ENCODE assay signal across 20 mouse cellular contexts in the genomic region with DNA sequence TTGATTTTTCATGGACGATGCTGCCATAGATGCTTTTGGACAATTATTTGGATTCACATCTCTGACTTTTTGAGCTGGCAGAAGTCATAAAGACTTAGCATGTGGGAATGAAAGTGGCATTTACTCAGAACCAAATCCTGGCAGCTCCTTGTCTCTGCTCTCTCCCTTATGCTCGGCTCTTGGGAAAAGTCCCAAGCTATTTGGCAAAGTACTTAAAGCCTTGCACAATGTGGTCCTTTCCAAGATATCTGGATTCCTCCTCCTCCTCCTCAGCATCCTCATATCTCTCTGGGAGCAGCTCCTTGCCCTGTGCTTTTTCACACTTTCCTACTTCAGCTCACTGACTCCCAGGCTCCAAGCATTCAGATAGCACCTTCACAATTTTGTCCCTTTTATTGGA.
DNase-seq lines count a peak whose midpoint lies in the region; ATAC-seq and TF ChIP-seq lines count a peak whose summit lies in the region.
"Had no signal": no experiment of that assay in that cellular context is flagged by ENCODE, and none has a peak within 500 bp of the region (broad histone marks: within the 10 kb centered on the region; RNA-seq: fewer than 3 reads in every experiment).

No protein-coding gene starts in this region.

- no peaks in the 10 kb centered on the region for H3K4me1 ChIP-seq in forebrain, embryonic 15.5 days
- no peaks in the 10 kb centered on the region for H3K4me1 ChIP-seq in forebrain, embryonic 11.5 days (replicated peaks; ENCODE audit: control insufficient read depth, insufficient read depth, low read length)
- H3K4me1 ChIP-seq: kidney, embryonic 15.5 days; limb, embryonic 12.5 days; liver, embryonic 12.5 days; neural tube, embryonic 15.5 days had no signal

- H3K27me3 ChIP-seq in forebrain, embryonic 15.5 days: no peaks in the 10 kb centered on the region
- no peaks in the 10 kb centered on the region for H3K27me3 ChIP-seq in forebrain, embryonic 11.5 days (ENCODE audit: control insufficient read depth, insufficient read depth, low read length)
- H3K27me3 ChIP-seq: CH12.LX; kidney, embryonic 15.5 days; limb, embryonic 12.5 days; liver, embryonic 12.5 days; neural tube, embryonic 15.5 days had no signal

- no peak overlapping the region for H3K4me3 ChIP-seq in forebrain, embryonic 15.5 days
- H3K4me3 ChIP-seq in forebrain, embryonic 11.5 days (ENCODE audit: low read depth, low read length): no peak overlapping the region
- H3K4me3 ChIP-seq: kidney, embryonic 15.5 days; limb, embryonic 12.5 days; liver, embryonic 12.5 days; neural tube, embryonic 15.5 days had no signal

- intact Hi-C loops in left cerebral cortex, postnatal 14 days (cut with DNase I): loop anchor here (10.0 kb wide), 1 partner anchor 308 kb away; no protein-coding TSS in a partner anchor

- H3K4me2 ChIP-seq in forebrain, embryonic 15.5 days (replicated peaks): no peak overlapping the region
- no peak overlapping the region for H3K4me2 ChIP-seq in forebrain, embryonic 11.5 days (ENCODE audit: low read depth, low read length, severe bottlenecking)
- H3K4me2 ChIP-seq: kidney, embryonic 15.5 days; limb, embryonic 12.5 days; liver, embryonic 12.5 days; neural tube, embryonic 15.5 days had no signal

- ATAC-seq in forebrain, embryonic 15.5 days (replicated peaks): peak; percentile 51; the same call in 1 of the 2 replicates
- no peak for ATAC-seq in forebrain, embryonic 11.5 days (replicated peaks; ENCODE audit: low FRiP score)
- ATAC-seq: hindbrain, embryonic 16.5 days; intestine, embryonic 16.5 days; liver, embryonic 12.5 days; midbrain, embryonic 16.5 days had no signal

- no peaks in the 10 kb centered on the region for H3K9me3 ChIP-seq in forebrain, embryonic 15.5 days
- no peaks in the 10 kb centered on the region for H3K9me3 ChIP-seq in forebrain, embryonic 11.5 days (ENCODE audit: control insufficient read depth, low read length)
- H3K9me3 ChIP-seq: kidney, embryonic 15.5 days; limb, embryonic 12.5 days; liver, embryonic 12.5 days; neural tube, embryonic 15.5 days had no signal

- 77% methylated on average over 2 of the region's 2 CpGs for WGBS in forebrain, embryonic 15.5 days
- 92% methylated on average over 2 of the region's 2 CpGs for WGBS in forebrain, embryonic 11.5 days

- H3K27ac ChIP-seq in forebrain, embryonic 15.5 days (replicated peaks): 0 out of 2 replicates have a peak overlapping the region, but pooled peaks have one; percentile 34
- H3K27ac ChIP-seq in forebrain, embryonic 11.5 days (ENCODE audit: low read depth, low read length): no peak overlapping the region
- H3K27ac ChIP-seq: kidney, embryonic 15.5 days; limb, embryonic 12.5 days; liver, embryonic 12.5 days; neural tube, embryonic 15.5 days had no signal

- no peak for TF ChIP-seq POLR2A in brain, embryonic 14.5 days (IDR thresholded peaks at IDR 0.05; ENCODE audit: borderline replicate concordance, extremely low read depth, insufficient read depth, insufficient read length, poor library complexity, severe bottlenecking)

- H3K9ac ChIP-seq in forebrain, embryonic 15.5 days (replicated peaks): no peak overlapping the region
- H3K9ac ChIP-seq in forebrain, embryonic 11.5 days (ENCODE audit: low read length): no peak overlapping the region
- H3K9ac ChIP-seq: kidney, embryonic 15.5 days; limb, embryonic 12.5 days; liver, embryonic 12.5 days; neural tube, embryonic 15.5 days had no signal

- DNase-seq in forebrain, embryonic 11.5 days (ENCODE audit: low spot score): no peak
- peak; percentile 29 to 40 for DNase-seq in layer of hippocampus, adult 8-10 months (ENCODE audit: low spot score in 2 of 2)
- no peak for DNase-seq in layer of hippocampus, postnatal 10 days (ENCODE audit: low spot score in 2 of 2)
- DNase-seq in brain, embryonic 14.5 days (ENCODE audit: low read depth): peak; percentile 65
- peak; percentile 19 to 35 for DNase-seq in left cerebral cortex, postnatal 14 days (ENCODE audit: low spot score in 2 of 2)
- no peak for DNase-seq in yolk sac, embryonic 10.5 days (ENCODE audit: low spot score)
- DNase-seq: adrenal gland, postnatal 14 days; cerebellum, adult 18-20 months; heart, postnatal 4 days; lung, adult 2 months; thymus, postnatal 25 days had no signal

- TF ChIP-seq CTCF in brain, embryonic 14.5 days (IDR thresholded peaks at IDR 0.05; ENCODE audit: borderline replicate concordance, extremely low read depth, insufficient read depth, insufficient read length): no peak

- H3K36me3 ChIP-seq in forebrain, embryonic 15.5 days: no peaks in the 10 kb centered on the region
- H3K36me3 ChIP-seq in forebrain, embryonic 11.5 days (ENCODE audit: control insufficient read depth, insufficient read depth, low read length): no peaks in the 10 kb centered on the region
- H3K36me3 ChIP-seq: kidney, embryonic 15.5 days; limb, embryonic 12.5 days; liver, embryonic 12.5 days; neural tube, embryonic 15.5 days had no signal

Comparison
In these comparisons a context has a peak if more than half of its experiments do, and no peak if none do; other contexts are left out.
1. DNase-seq: peak in layer of hippocampus, adult 8-10 months (2 of 2), brain, embryonic 14.5 days (single experiment) and left cerebral cortex, postnatal 14 days (2 of 2); none in forebrain, embryonic 11.5 days (single experiment), layer of hippocampus, postnatal 10 days (0 of 2) and yolk sac, embryonic 10.5 days (single experiment).